8 mouse cellular contexts compared by ENCODE assay signal in genomic region chr5:124598224-124599174, GRCm38 (mm10). TPM values are rescaled to one million over a fixed set of nuclear protein-coding genes. Genes with fewer than 3 reads are reported as not detected.
DNase-seq lines count a peak whose midpoint lies in the region; ATAC-seq lines count a peak whose summit lies in the region.

No protein-coding gene starts in this region.

- no peaks in the 10 kb centered on the region for H3K9me3 ChIP-seq in heart, embryonic 10.5 days
- H3K9me3 ChIP-seq in limb, embryonic 12.5 days = no peaks in the 10 kb centered on the region
- no peaks in the 10 kb centered on the region for H3K9me3 ChIP-seq in midbrain, embryonic 14.5 days (ENCODE audit: control insufficient read depth, low read length)

- peaks cover 14% of the 10 kb centered on the region for H3K4me1 ChIP-seq in heart, embryonic 10.5 days
- H3K4me1 ChIP-seq in limb, embryonic 12.5 days (replicated peaks) = peaks cover 11% of the 10 kb centered on the region
- peaks cover 8% of the 10 kb centered on the region for H3K4me1 ChIP-seq in midbrain, embryonic 14.5 days (ENCODE audit: control insufficient read depth, insufficient read depth, low read length)

- H3K36me3 ChIP-seq in heart, embryonic 10.5 days = peaks cover 36% of the 10 kb centered on the region
- H3K36me3 ChIP-seq in limb, embryonic 12.5 days = peaks cover 43% of the 10 kb centered on the region
- H3K36me3 ChIP-seq in midbrain, embryonic 14.5 days (ENCODE audit: control insufficient read depth, insufficient read depth, low read length) = peaks cover 37% of the 10 kb centered on the region

- DNase-seq in 3T3-L1 (ENCODE audit: low read depth, low spot score) = peak; percentile 100
- peak; percentile 66 for DNase-seq in c-Kit-negative CD71-positive TER-119-positive erythroid progenitor cells, embryonic 14.5 days (ENCODE audit: low read depth, low spot score)
- DNase-seq in heart, embryonic 10.5 days (ENCODE audit: low spot score) = peak; percentile 98
- DNase-seq in kidney, adult 9 months = peak; percentile 98
- DNase-seq in midbrain, embryonic 14.5 days = peak; percentile 99
- DNase-seq in spleen, adult 12 weeks (ENCODE audit: low spot score) = peak; percentile 55

- H3K9ac ChIP-seq in limb, embryonic 12.5 days (replicated peaks) = peak overlapping the region; percentile 66
- peak overlapping the region; percentile 58 for H3K9ac ChIP-seq in midbrain, embryonic 14.5 days (replicated peaks; ENCODE audit: low read length)

- ATAC-seq in erythroid progenitor cell, adult 5-6 weeks (replicated peaks; ENCODE audit: low FRiP score, poor library complexity, severe bottlenecking) = peak; percentile 86
- peak; percentile 99 for ATAC-seq in limb, embryonic 12.5 days (ENCODE audit: insufficient number of reproducible peaks, insufficient read depth, low FRiP score, low TSS enrichment, low read depth)
- ATAC-seq in midbrain, embryonic 14.5 days (ENCODE audit: low FRiP score, low TSS enrichment) = peak; percentile 99

- peak overlapping the region; percentile 92 for H3K4me2 ChIP-seq in limb, embryonic 12.5 days
- H3K4me2 ChIP-seq in midbrain, embryonic 14.5 days (ENCODE audit: low read length) = peak overlapping the region; percentile 98

- WGBS in heart, embryonic 10.5 days = 7% methylated on average over 30 of the region's 30 CpGs
- 7% methylated on average over 30 of the region's 30 CpGs for WGBS in limb, embryonic 12.5 days
- 5% methylated on average over 30 of the region's 30 CpGs for WGBS in midbrain, embryonic 14.5 days

- H3K27me3 ChIP-seq in heart, embryonic 10.5 days (ENCODE audit: insufficient read depth, poor library complexity, severe bottlenecking) = no peaks in the 10 kb centered on the region
- no peaks in the 10 kb centered on the region for H3K27me3 ChIP-seq in limb, embryonic 12.5 days
- no peaks in the 10 kb centered on the region for H3K27me3 ChIP-seq in midbrain, embryonic 14.5 days (ENCODE audit: control insufficient read depth, insufficient read depth, low read length)

- peak overlapping the region; percentile 79 for H3K4me3 ChIP-seq in heart, embryonic 10.5 days
- peak overlapping the region; percentile 85 for H3K4me3 ChIP-seq in limb, embryonic 12.5 days (replicated peaks)
- H3K4me3 ChIP-seq in midbrain, embryonic 14.5 days (replicated peaks; ENCODE audit: low read depth, low read length) = peak overlapping the region; percentile 85

- peak overlapping the region; percentile 56 for H3K27ac ChIP-seq in heart, embryonic 10.5 days
- H3K27ac ChIP-seq in limb, embryonic 12.5 days = no peak overlapping the region
- peak overlapping the region; percentile 60; the same call in 1 of the 2 replicates for H3K27ac ChIP-seq in midbrain, embryonic 14.5 days (replicated peaks; ENCODE audit: low read depth, low read length)

RNA-seq across cellular contexts. Expression of gene Gtf2h3, which starts 19.6 kb away (rescaled TPM):
- 6.1 and 20.5 TPM in 2 replicates for total RNA-seq in erythroid progenitor cell, adult 5-6 weeks (2015; ENCODE audit: low replicate concordance)
- total RNA-seq in erythroid progenitor cell, adult 5-6 weeks (2017; ENCODE audit: low replicate concordance) = 4.7 and 16.6 TPM in 2 replicates
- polyA plus RNA-seq in heart, embryonic 10.5 days (2016; fragmentation: Nextera tagmentation; extraction: Ambion mirVana) = 48.7 and 69.2 TPM in 2 replicates
- 86.6 and 90.0 TPM in 2 replicates for polyA plus RNA-seq in limb, embryonic 12.5 days (2016; fragmentation: Nextera tagmentation; extraction: Ambion mirVana)
- 51.1 and 59.7 TPM in 2 replicates for polyA plus RNA-seq in midbrain, embryonic 14.5 days (2014; fragmentation: Nextera tagmentation; extraction: Ambion mirVana)

RNA-seq across cellular contexts. Expression of gene Eif2b1, which starts 19.6 kb away (rescaled TPM):
- total RNA-seq in erythroid progenitor cell, adult 5-6 weeks (2015; ENCODE audit: low replicate concordance) = 17.7 and 21.0 TPM in 2 replicates
- total RNA-seq in erythroid progenitor cell, adult 5-6 weeks (2017; ENCODE audit: low replicate concordance) = 7.8 and 15.2 TPM in 2 replicates
- 73.6 and 88.1 TPM in 2 replicates for polyA plus RNA-seq in heart, embryonic 10.5 days (2016; fragmentation: Nextera tagmentation; extraction: Ambion mirVana)
- polyA plus RNA-seq in limb, embryonic 12.5 days (2016; fragmentation: Nextera tagmentation; extraction: Ambion mirVana) = 71.2 and 74.7 TPM in 2 replicates
- 71.8 and 73.4 TPM in 2 replicates for polyA plus RNA-seq in midbrain, embryonic 14.5 days (2014; fragmentation: Nextera tagmentation; extraction: Ambion mirVana)

RNA-seq across cellular contexts. Expression of gene Atp6v0a2, which starts 29.9 kb away (rescaled TPM):
- total RNA-seq in erythroid progenitor cell, adult 5-6 weeks (2015; ENCODE audit: low replicate concordance) = 3.8 and 7.2 TPM in 2 replicates
- total RNA-seq in erythroid progenitor cell, adult 5-6 weeks (2017; ENCODE audit: low replicate concordance) = 7.6 and 8.5 TPM in 2 replicates
- 40.0 and 43.6 TPM in 2 replicates for polyA plus RNA-seq in heart, embryonic 10.5 days (2016; fragmentation: Nextera tagmentation; extraction: Ambion mirVana)
- 50.0 and 51.2 TPM in 2 replicates for polyA plus RNA-seq in limb, embryonic 12.5 days (2016; fragmentation: Nextera tagmentation; extraction: Ambion mirVana)
- 32.9 and 41.1 TPM in 2 replicates for polyA plus RNA-seq in midbrain, embryonic 14.5 days (2014; fragmentation: Nextera tagmentation; extraction: Ambion mirVana)

RNA-seq across cellular contexts. Expression of gene Ddx55, which starts 45.8 kb away (rescaled TPM):
- total RNA-seq in erythroid progenitor cell, adult 5-6 weeks (2015; ENCODE audit: low replicate concordance) = 5.8 and 9.6 TPM in 2 replicates
- 5.0 and 10.5 TPM in 2 replicates for total RNA-seq in erythroid progenitor cell, adult 5-6 weeks (2017; ENCODE audit: low replicate concordance)
- 11.4 and 13.0 TPM in 2 replicates for polyA plus RNA-seq in heart, embryonic 10.5 days (2016; fragmentation: Nextera tagmentation; extraction: Ambion mirVana)
- polyA plus RNA-seq in limb, embryonic 12.5 days (2016; fragmentation: Nextera tagmentation; extraction: Ambion mirVana) = 18.5 and 19.9 TPM in 2 replicates
- polyA plus RNA-seq in midbrain, embryonic 14.5 days (2014; fragmentation: Nextera tagmentation; extraction: Ambion mirVana) = 21.9 and 22.1 TPM in 2 replicates

RNA-seq across cellular contexts. Expression of gene Tmed2, which starts 58.0 kb away (rescaled TPM):
- total RNA-seq in erythroid progenitor cell, adult 5-6 weeks (2015; ENCODE audit: low replicate concordance) = 454 and 638 TPM in 2 replicates
- 524 and 584 TPM in 2 replicates for total RNA-seq in erythroid progenitor cell, adult 5-6 weeks (2017; ENCODE audit: low replicate concordance)
- 523 and 570 TPM in 2 replicates for polyA plus RNA-seq in heart, embryonic 10.5 days (2016; fragmentation: Nextera tagmentation; extraction: Ambion mirVana)
- polyA plus RNA-seq in limb, embryonic 12.5 days (2016; fragmentation: Nextera tagmentation; extraction: Ambion mirVana) = 484 and 497 TPM in 2 replicates
- 327 and 369 TPM in 2 replicates for polyA plus RNA-seq in midbrain, embryonic 14.5 days (2014; fragmentation: Nextera tagmentation; extraction: Ambion mirVana)
